Mouse (Mus musculus) mature B cell (primary cell): Measurements from ENCODE around the gene Rnase1.
"Not testable (repeated sequence)": the region's sequence is repeated elsewhere in the genome, so short reads cannot be mapped to it uniquely, and the experiment has no call there.

Experiments used
- in situ Hi-C: fragments of 300-500 bp; cut with MboI; formaldehyde crosslinking; loops from 2 replicates; pipeline ENCODE4 v1.14.3; 2019

The Rnase1 gene

DNA sequence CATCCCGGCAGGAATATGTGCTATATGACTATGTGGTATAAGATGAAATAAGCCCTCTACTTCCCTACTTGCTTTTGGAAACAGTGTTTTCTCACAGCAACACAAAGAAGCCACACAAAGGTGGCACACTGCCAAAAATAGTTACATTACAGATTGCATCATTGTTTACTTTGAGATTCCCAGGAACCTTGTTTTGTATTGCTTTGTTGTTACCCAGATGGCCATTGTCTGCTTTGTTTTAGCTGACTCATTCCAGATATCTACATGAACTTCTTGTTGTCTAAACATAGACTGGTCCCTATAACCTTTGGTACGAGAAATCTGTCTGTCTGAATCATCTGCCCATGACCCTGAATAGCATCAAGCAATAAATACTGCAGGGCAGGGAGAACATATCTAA lies 6.2 kb downstream of the Rnase1 start:
- in situ Hi-C loops = no loop called here

DNA sequence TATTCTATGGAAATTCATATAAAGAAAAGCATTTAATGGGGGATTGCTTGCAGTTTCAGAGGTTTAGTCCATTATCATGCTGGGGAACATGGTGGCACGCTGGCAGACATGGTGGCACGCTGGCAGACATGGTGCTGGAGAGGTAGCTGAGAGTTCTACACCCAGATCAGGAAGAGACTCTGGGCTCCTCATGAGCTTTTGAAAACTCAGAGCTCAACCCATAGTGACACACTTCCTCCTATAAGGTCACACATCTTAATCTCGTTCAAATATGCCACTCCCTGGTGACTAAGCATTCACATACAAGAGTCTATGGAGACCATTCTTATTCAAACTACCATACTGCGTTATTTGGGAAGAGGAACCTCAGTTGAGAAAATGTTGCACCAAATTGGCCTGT lies 14.2 kb downstream of the Rnase1 start:
- in situ Hi-C loops = no loop called here

DNA sequence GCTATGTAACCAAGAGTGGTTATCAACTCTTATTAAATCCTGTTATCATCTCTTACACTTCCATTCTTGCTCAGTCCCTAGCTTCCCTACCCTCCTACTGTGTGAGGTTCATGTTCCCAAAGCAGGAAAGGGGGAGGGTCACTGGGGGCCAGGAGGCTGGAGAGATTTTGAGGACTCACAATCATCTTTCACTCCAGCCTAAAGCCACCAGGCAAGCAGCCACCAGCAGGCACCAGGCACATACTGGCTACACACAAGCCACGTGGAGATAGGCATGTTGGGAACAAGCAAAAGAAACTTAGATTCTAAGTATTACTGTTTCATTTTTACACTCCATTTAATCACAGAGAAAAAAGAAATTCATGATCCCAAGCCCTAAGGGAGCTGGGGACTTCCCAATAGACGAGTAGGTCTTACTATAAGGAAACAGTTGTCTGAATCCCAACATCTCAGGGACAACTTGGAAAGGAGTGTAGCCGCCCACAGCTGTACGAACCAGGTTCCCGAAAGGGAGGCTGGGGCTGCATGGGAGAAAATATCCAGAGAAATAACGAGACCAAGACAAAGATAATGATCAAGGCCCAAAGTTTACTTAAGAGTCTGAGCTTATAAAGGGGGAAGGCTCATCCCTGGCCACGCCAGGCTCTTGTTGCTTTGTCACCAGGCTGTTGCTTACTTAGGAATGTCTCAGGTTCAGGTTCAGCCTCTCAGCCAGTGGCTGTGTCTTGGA lies 15.3 kb downstream of the Rnase1 start:
- in situ Hi-C loops = no loop called here

DNA sequence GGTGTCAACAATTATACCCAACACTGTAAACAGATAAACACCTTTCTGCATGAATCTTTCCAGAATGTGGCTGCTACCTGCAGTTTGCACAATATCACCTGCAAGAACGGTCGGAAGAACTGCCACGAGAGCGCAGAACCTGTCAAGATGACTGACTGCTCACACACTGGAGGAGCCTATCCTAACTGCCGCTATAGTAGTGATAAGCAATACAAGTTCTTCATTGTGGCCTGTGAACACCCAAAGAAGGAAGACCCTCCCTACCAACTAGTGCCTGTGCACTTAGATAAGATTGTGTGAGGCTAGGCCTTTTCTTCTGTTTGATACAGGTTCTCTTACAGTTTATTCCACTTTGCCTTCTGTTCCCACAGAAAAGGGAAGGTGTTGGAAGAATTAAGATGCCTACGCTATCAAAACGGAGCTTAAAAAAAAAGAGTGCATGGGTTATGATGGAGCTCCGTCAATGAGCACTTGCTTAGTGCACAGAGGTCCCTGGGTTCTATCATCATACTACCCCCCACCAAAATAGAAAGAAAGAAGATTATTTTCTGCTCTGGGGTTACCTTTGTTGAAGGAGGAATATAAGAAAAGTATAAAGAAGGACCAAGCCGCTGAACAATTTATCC lies 16.2 kb downstream of the Rnase1 start:
- in situ Hi-C loops = no loop called here

DNA sequence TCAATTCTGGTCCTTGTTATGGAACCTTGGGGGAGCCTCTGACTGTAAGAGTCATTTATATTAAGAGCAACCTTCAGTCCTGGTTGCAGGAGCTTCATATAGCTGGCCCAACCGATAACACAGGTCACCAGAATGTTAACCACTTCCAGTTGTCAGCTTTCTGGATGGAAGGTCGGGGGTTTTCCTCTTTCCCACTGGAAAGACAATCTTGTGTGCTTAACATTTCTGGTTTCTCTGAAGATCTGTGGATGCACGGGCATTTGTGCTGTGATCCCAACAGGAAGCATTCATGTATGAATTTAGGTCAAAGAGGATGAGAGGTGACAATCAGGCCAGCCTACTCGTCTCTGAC lies 17.0 kb downstream of the Rnase1 start:
- in situ Hi-C loops = no loop called here

DNA sequence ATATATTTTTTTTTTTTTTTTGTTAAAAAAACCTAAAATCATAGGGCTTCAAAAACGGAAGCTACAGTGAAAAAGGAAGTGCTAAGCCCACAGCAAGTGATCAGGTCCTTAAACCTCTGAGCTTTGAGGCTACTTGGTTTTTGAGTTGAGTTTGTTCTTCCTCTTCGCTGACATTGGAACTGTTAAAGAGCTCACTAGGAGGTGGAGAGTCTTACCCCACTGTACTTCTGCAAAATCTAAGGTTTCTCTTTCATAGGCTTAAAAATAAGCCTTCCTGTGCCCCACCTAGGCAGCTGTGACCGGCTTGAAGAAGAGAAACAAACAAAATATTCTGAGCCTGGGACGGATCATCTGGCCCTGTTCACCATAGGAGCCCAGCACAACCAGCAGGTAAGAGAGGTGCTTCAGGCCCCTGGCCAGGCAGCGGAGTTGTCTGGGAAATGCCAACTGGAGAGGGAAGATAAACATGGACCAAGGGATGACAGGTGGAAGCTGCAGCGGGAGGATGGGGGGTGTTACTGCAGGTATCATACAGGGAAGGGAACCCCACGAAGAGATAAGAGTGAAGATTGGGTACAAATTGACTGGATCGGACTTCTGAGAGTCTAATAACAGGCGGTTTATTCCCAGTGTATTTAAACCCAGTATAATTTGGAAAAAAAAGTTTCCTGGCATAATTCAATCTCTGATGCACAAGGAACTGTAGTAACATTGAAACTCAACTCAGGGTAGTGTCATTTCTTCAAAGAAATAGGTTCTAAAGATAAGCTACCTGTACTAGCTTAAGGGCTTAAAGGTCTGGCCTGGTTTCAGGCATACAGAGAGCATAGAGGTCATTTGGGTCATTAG lies 17.6 kb downstream of the Rnase1 start:
- in situ Hi-C loops = no loop called here

DNA sequence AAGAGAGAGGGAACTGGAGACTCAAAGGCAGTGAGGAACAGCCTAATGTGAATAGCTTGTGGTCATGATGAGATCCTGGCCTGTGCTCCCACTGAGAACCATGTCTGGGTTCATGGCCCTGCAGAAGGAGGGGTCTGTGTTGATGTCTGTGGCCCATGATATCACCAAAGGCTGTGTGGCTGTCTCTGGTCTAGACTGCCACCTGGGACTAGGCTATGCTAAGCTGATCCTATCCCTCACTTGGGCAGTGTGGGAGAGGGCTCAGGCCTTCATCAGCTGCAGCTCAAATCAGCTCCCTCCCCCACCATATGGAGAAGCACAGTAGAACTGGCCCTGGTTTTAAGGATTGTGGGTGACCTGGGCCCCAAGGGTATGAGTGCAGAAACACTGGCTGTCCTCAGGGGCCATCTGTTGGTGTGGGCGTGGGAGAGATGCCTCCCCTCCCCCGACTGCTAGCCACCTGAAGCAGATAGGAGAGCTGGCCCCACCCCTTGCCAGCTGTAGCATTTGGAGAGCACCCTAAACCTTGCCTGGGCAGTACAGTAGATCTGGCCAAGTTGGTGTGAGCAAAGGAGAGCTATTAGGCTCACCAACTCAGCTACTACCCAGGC lies 18.8 kb downstream of the Rnase1 start:
- in situ Hi-C loops = no loop called here

DNA sequence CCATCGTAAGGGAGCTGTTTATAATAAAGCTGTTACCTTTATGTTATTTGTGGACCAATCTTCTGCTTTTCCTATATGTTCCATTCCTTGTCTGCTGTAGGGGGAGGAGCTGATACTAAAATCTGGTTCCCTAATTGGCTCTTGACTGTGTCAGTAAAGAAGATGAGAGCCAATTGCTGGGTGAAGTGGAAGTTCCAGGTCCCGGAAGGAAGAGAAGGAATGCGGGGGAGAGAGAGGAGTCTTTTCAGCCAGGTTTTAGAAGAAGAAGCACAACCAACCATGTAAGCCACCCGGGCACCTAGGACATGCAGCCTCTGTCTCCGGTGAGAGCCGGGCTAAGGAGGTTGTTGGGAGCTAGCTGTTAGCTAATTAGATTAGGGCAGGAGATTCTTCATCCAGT lies 20.9 kb downstream of the Rnase1 start:
- in situ Hi-C loops = no loop called here

DNA sequence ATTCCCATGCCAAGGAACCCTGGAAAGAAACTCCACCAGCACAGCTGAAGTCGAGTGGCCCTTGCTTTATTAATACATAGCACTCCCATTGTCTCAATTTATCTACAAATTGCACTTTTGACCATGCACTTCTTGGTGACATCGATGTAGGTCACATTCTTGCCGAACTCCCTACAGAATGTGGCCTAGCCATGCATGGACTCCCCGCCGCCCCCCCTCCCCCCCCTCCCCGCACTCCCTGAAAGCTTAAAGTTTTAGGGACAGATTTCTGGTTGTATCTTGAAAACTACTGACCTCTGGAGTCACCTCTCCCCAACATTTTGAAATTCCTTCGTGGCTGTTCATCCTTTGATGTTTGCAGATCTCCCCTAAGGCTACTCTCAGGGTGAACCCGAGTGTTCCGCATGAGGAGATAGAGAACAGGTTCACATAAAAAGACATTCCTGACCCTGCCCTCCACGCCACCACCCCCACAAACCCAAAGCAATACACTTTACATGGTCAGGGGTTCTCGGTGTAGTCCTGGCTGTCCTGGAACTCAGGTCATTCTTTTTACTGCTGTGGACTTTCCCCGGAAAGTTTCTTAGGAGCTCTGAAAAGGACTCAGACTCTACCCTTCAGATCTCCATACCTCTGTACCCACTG lies 32.5 kb downstream of the Rnase1 start, which contains the start of gene Eddm3b:
TSS of gene Eddm3b (plus strand) at position 511 of the 645 bp plus-strand sequence.
- in situ Hi-C loops = no loop called here

DNA sequence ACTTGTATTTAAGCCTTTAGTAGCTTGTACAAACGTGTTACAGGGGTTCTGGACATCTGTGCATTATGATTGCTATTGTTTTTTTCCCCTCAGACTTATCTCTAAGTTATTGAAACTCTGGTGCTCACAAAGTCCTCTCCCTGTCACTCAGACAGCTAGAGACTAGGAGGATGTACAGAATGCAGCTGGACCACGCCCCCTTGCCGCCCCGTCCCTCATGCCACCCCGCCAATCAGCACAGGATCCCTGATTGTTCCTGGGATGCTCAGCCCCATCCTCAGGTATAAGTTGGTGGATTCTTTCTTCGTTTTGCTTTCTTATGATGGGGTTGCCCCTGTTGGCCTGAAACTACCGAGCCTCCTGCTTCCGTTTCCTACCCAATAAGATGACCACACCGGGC lies 33.1 kb downstream of the Rnase1 start:
- in situ Hi-C loops = no loop called here

DNA sequence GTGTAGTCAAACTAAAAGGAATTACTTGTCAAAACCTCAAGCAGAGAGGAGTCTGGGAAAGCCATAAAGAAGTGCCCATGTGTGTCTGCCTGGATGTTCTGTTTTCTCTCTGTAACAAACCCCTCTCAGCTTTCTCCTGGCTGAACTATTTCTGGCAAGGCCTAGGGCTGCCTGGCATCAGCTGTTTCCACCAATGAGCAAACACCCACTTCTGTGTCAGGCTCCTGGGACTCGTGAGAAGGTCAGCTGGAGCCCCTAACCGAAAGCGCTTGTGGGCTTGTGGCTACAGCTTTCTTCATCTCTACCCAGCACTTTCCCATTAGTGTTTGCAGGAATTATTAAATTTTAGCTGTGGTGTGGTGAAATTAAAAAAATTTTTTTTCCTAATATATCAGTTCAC lies 34.6 kb downstream of the Rnase1 start:
- in situ Hi-C loops = no loop called here

DNA sequence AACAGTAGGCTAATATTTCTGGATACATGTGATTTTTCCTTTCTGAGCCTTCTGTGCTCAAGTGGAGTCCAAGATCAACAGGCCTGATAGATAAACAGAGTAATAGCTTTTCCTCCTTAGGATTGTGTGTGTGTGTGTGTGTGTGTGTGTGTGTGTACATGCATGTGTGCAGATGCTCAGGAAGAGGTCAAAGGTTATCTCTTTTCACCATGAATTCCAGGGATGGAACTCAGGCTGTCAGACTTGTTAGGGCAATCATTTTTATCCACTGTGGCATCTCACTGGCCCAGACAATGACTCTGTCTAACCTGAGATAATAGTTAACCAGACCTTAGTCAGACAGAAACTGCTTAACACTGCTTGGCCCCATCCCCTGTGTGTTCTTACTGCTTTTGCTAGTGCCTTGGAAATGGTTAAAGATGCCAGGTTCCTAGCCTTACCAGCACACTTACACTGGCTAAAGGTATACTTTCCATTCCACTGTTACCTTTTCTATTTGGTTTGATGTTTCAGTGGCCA lies 40.1 kb downstream of the Rnase1 start:
- in situ Hi-C loops = loop anchor here (5.0 to 10.0 kb wide), 2 partner anchors 68 to 136 kb away; no protein-coding TSS in a partner anchor

DNA sequence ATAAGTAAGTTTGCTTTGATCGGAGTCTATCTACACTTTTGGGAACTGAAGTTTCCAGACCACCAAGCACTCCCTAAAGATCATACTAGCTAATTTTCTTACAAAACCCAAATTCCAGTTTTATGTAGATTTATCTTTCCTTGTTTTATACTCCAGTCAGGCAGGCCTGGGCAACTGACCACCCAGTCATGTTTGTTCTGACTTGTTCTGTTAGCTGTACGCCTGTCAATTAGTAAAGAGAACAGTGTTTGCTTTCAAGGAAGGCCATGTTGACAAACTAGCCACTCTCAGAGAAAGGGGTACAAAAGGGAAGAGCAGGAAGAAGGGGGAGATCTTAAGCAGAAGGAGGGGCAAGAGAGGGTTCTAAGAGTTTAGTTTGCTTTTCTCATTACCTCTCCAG lies 42.2 kb downstream of the Rnase1 start:
- in situ Hi-C loops = loop anchor here (10.0 kb wide), 1 partner anchor 70 kb away; no protein-coding TSS in a partner anchor

DNA sequence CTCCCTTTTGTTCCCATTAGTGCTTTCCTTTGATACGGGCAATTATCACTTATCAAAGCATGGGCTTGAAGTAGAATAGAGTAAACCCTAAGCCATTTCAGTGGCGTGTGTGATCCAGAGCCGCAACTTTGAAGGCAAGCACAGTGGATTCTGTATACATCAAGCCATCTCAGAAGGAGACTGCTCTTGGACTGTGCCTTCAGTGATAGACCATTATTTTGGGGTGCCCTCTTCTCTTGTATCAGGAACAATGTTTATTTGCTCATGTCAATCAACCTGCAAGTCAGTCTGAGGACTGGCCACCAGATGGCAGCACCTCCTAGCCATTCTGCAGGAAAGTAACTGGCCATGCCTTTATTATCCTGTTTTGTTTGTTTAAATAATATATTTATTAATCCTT lies 43.4 kb downstream of the Rnase1 start:
- in situ Hi-C loops = loop anchor here (10.0 kb wide), 1 partner anchor 72 kb away; no protein-coding TSS in a partner anchor

DNA sequence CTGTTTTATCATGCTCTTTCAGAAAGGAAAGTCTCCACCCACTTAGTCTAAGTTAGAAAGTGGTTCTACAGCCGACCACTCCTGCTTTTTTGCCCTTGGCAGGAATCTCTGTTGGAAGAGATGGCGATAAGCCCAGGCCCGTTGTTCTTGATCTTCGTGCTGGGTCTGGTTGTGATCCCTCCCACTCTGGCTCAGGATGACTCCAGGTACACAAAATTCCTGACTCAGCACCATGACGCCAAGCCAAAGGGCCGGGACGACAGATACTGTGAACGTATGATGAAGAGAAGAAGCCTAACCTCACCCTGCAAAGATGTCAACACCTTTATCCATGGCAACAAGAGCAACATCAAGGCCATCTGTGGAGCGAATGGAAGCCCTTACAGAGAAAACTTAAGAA lies 45.3 kb downstream of the Rnase1 start:
- in situ Hi-C loops = loop anchor here (10.0 kb wide), 1 partner anchor 74 kb away; no protein-coding TSS in a partner anchor

DNA sequence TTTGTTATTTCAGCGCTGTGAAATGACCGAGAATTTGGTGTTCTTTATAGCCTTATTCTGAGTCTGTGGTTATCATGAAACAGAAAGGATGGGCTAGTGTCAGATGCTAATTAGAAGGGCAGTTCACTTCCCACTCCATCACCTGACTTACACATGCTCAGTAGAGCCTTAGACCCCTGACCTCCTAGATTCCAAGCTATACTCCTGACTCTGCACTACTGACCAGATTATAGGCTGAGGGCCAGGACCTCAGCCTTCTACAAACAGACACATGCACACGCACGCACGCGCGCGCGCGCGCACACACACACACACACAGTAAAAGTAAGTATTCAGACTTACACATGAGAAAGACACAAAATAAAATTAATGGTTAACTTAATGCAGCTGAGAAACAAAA lies 47.7 kb downstream of the Rnase1 start:
- in situ Hi-C loops = no loop called here

DNA sequence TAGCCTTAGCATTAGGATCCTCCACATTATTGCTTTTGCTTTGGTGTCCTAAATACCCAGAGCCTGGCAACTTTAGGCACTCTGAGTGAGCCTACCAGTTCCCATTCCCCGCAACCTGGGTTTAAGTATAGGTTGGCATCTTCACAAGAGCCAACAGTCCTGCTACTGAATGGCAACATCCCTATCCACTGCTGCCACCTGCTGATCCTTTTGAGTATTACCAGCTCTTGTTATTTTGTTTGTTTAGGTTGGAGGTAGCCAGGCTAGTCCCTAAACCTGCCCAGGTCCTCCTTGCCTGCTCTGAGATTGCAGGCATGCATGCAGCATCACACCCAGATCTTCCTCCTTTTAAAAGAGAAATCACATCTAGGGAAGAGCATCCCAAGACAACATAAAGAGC lies 48.3 kb downstream of the Rnase1 start:
- in situ Hi-C loops = not testable (repeated sequence)

DNA sequence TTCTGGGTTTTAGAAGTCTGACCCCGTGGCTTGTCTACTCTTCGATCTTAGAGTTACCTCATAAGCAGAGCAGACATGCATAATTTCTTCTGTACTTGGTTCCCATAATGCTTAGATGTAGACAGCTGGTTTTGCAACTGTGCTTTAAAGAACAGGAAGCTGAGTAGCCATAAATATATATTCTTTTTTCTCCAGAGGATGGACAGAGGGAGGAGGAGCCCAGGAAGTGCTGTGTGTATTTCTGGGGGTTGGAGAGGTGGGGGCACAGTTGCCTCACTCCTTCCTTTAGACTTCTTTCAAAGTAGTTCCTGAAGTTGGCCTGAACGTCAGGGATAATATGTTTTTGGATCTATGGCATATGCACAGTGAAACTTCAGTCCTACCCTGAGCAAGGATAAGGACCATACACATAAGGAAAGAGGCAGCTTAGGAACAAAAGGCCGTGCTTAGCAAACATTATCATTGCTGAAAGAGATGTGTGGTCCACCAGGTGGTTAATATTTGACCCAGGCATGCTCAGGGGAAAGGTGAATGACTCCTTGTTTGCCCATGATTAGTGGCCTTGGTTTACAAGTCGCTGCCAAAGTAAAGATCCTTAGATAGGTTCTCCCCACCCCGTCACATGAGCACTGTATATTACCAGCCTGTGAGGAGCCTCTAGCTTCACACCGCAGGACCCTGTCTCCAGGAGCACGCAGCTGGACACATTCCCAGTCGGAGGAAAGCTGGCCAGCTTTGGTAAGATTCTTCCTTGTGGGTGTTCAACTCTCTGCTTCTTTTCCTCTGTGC lies 50.7 kb downstream of the Rnase1 start:
- in situ Hi-C loops = no loop called here
